Mouse (Mus musculus): ENCODE results near the gene Stx4a. TPM values are rescaled to one million over a fixed set of nuclear protein-coding genes. Genes with fewer than 3 reads are reported as not detected.
"Not testable (repeated sequence)": the region's sequence is repeated elsewhere in the genome, so short reads cannot be mapped to it uniquely, and the experiment has no call there.

Gene Stx4a
- polyA plus RNA-seq, 1 experiment from 2014 or later, result 24.6 TPM

- Histone ChIP-seq H3K36me3 (replicated peaks) (peaks cover 67% of the 10 kb centered on the region), H3K9me3 (0 out of 2 replicates have a peak, but pooled peaks cover 4% of the 10 kb centered on the region), H3K27ac (no peak overlapping the region), H3K4me1 (peaks cover 24% of the 10 kb centered on the region), H3K4me3 (peak overlapping the region; percentile 12; the same call in 1 of the 2 replicates), H3K27me3 (ENCODE audit: poor library complexity, severe bottlenecking) (no peaks in the 10 kb centered on the region)
- no peak for DNase-seq (ENCODE audit: extremely low spot score, low spot score)
- WGBS, result 97% methylated on average over 9 of the region's 9 CpGs
Observed at GRCm38 (mm10) chr7:127879301-127879700, 55.2 kb downstream of the Stx4a start.

- no peak overlapping the region for H3K27ac ChIP-seq
- 90% methylated on average over 12 of the region's 12 CpGs for WGBS
- DNase-seq (ENCODE audit: extremely low spot score, low spot score), result no peak
- H3K27me3 ChIP-seq (ENCODE audit: poor library complexity, severe bottlenecking), result no peaks in the 10 kb centered on the region
- peaks cover 28% of the 10 kb centered on the region for H3K4me1 ChIP-seq
- no peak overlapping the region for H3K4me3 ChIP-seq
- H3K9me3 ChIP-seq, result 0 out of 2 replicates have a peak, but pooled peaks cover 4% of the 10 kb centered on the region
- H3K36me3 ChIP-seq (replicated peaks), result peaks cover 78% of the 10 kb centered on the region
Observed at GRCm38 (mm10) chr7:127880431-127880830, 56.3 kb downstream of the Stx4a start.

DNA sequence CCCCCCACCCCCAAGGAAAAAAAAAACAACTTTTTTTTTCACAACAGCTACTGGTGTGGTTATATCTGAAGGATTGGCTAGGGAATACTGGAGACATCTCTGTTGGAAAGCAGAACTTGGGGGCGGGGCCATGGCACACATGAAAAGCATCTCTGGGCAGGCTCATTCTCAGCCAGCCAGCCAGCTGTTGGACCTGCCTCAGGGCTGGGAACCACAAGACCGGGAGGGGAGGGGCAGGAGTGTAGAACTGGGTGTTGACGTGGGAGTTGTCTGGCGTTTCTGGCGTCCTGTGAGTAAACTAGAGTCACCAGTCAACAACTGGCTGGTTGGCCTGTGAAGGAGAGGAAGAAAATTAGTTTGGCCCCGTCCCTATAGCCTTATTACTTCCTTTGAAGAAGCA lies 61.9 kb downstream of the Stx4a start:
- peaks cover 100% of the 10 kb centered on the region for H3K36me3 ChIP-seq (replicated peaks)
- no peak for DNase-seq (ENCODE audit: extremely low spot score, low spot score)
- H3K9me3 ChIP-seq, result no peaks in the 10 kb centered on the region
- no peaks in the 10 kb centered on the region for H3K27me3 ChIP-seq (ENCODE audit: poor library complexity, severe bottlenecking)
- H3K4me1 ChIP-seq, result peaks cover 19% of the 10 kb centered on the region
- H3K4me3 ChIP-seq, result no peak overlapping the region
- WGBS, result 84% methylated on average over 6 of the region's 6 CpGs
- no peak overlapping the region for H3K27ac ChIP-seq

DNA sequence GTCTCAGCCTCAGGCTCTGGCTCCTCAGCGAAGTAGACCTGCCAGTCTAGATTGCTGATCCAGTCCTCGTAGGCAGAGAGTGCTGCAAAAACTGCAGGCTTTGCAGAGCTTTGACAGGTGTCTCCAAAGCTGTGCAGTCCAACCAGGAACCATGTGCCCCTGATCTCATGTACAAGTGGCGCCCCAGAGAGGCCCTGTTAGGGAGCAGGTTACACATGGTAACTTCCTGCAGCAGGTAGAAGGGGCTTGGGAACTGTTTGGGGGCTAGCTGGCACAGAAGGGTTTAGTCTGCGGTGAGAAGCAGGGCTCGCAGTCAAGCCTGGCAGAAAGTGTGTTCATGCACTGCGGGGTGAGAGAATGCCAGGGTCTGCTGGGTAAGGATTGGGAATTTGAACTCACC lies 62.5 kb downstream of the Stx4a start:
- DNase-seq (ENCODE audit: extremely low spot score, low spot score), result no peak
- WGBS, result 92% methylated on average over 6 of the region's 6 CpGs
- H3K36me3 ChIP-seq (replicated peaks), result peaks cover 98% of the 10 kb centered on the region

GRCm38 (mm10) chr7:127887191-127887590 lies 63.1 kb downstream of the Stx4a start:
- H3K27me3 ChIP-seq (ENCODE audit: poor library complexity, severe bottlenecking), result no peaks in the 10 kb centered on the region
- 93% methylated on average over 8 of the region's 8 CpGs for WGBS
- DNase-seq (ENCODE audit: extremely low spot score, low spot score), result no peak
- H3K36me3 ChIP-seq (replicated peaks), result peaks cover 98% of the 10 kb centered on the region
- peaks cover 19% of the 10 kb centered on the region for H3K4me1 ChIP-seq
- H3K27ac ChIP-seq, result no peak overlapping the region
- H3K4me3 ChIP-seq, result no peak overlapping the region
- H3K9me3 ChIP-seq, result no peaks in the 10 kb centered on the region

More for the DNA sequence above, 62.5 kb downstream of the Stx4a start:
- Histone ChIP-seq H3K4me3 (no peak overlapping the region), H3K27ac (no peak overlapping the region), H3K27me3 (ENCODE audit: poor library complexity, severe bottlenecking) (no peaks in the 10 kb centered on the region), H3K4me1 (peaks cover 19% of the 10 kb centered on the region), H3K9me3 (no peaks in the 10 kb centered on the region)

- peaks cover 98% of the 10 kb centered on the region for H3K36me3 ChIP-seq (replicated peaks)
- 89% methylated on average over 3 of the region's 3 CpGs for WGBS
- peaks cover 15% of the 10 kb centered on the region for H3K4me1 ChIP-seq
- no peaks in the 10 kb centered on the region for H3K27me3 ChIP-seq (ENCODE audit: poor library complexity, severe bottlenecking)
- no peaks in the 10 kb centered on the region for H3K9me3 ChIP-seq
- no peak for DNase-seq (ENCODE audit: extremely low spot score, low spot score)
- no peak overlapping the region for H3K27ac ChIP-seq
- H3K4me3 ChIP-seq, result no peak overlapping the region
Observed at GRCm38 (mm10) chr7:127887781-127888180, 63.7 kb downstream of the Stx4a start.

DNA sequence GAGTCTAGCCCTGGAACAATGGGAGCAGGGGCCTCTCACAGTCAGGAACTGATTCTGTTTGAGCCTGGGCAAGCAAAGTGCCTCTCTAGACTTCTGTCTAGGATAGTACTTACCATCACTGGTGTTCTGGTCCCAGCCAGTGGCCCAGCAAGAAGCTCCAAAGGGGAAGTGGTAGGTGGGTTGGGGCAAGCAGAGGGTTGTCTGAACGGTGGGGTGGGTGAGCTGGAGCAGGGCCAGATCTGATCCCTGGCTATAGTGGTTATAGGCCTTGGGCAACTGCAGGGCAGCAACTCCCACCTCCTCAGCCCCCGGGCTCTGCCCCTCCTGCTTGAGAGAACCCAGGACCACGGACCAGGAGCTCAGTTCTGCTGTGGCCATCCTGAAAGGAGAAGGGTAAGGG lies 64.7 kb downstream of the Stx4a start:
- Histone ChIP-seq H3K4me1 (peaks cover 13% of the 10 kb centered on the region), H3K36me3 (replicated peaks) (peaks cover 97% of the 10 kb centered on the region), H3K9me3 (no peaks in the 10 kb centered on the region), H3K27me3 (ENCODE audit: poor library complexity, severe bottlenecking) (no peaks in the 10 kb centered on the region), H3K27ac (no peak overlapping the region), H3K4me3 (no peak overlapping the region)
- DNase-seq (ENCODE audit: extremely low spot score, low spot score), result no peak
- 81% methylated on average over 3 of the region's 3 CpGs for WGBS

GRCm38 (mm10) chr7:127890798-127891197 lies 66.7 kb downstream of the Stx4a start, which contains the start of gene Prss53:
Gene Prss53 (minus strand): TSS chr7:127890970.
- no peak for DNase-seq (ENCODE audit: extremely low spot score, low spot score)
- peaks cover 78% of the 10 kb centered on the region for H3K36me3 ChIP-seq (replicated peaks)
- H3K27me3 ChIP-seq (ENCODE audit: poor library complexity, severe bottlenecking), result no peaks in the 10 kb centered on the region
- WGBS, result 29% methylated on average over 4 of the region's 4 CpGs
- H3K4me3 ChIP-seq, result no peak within 1 kb of the TSS
- H3K27ac ChIP-seq, result no peak within 1 kb of the TSS
- no peaks in the 10 kb centered on the region for H3K9me3 ChIP-seq
- H3K4me1 ChIP-seq, result peaks cover 19% of the 10 kb centered on the region

DNA sequence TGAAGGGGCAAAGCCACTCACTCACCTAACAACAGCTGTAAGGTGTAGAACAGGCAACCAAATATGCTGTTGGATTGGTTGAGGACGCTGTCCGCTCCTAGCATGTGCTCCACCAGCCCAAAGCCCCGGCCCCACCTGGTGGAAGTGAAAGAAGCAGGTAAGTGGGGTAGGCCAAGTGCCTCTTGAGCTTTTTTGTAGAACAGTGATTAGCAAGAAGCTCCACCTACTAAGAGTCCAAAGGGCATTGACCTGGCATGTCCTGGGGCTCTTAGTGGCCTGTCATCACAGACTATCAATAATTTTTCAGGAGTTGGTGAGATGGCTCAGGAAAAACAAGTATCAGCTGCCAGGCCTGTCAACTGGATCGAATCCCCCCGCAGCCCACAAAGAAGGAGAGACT lies 70.4 kb downstream of the Stx4a start:
- Histone ChIP-seq H3K4me3 (peak overlapping the region; percentile 60), H3K27me3 (ENCODE audit: poor library complexity, severe bottlenecking) (no peaks in the 10 kb centered on the region), H3K9me3 (no peaks in the 10 kb centered on the region), H3K36me3 (replicated peaks) (peaks cover 41% of the 10 kb centered on the region), H3K4me1 (peaks cover 19% of the 10 kb centered on the region), H3K27ac (no peak overlapping the region)
- no peak for DNase-seq (ENCODE audit: extremely low spot score, low spot score)
- 93% methylated on average over 5 of the region's 5 CpGs for WGBS

DNA sequence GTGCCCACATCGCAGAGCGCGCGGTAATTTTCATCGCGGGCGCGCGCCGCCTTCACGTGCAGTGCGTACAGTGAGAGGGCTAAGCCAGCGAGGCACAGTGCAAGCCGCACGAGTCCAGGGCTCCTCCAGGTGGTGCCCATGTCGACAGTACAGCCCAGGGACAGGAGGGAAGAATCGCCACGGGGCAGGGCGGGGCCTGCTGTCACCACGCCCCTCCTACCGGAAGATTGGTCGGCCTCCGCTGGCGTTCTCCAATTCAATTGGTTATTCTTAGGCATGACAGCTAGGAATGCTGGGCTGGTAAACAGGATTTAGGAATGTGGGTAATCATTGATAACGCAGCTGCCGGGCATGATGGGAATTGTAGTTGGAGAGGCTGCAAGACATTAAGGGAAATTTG lies 71.3 kb downstream of the Stx4a start, which contains the start of the genes Gm21974 and Vkorc1:
TSS of gene Gm21974 (minus strand) at position 13 of the 400 bp plus-strand sequence.
TSS of gene Vkorc1 (minus strand) at position 176 of the 400 bp plus-strand sequence.
- Histone ChIP-seq H3K27me3 (ENCODE audit: poor library complexity, severe bottlenecking) (no peaks in the 10 kb centered on the region), H3K4me3 (peak within 1 kb of the TSS; percentile 60), H3K36me3 (replicated peaks) (peaks cover 31% of the 10 kb centered on the region), H3K9me3 (no peaks in the 10 kb centered on the region), H3K27ac (peak within 1 kb of the TSS; percentile 78), H3K4me1 (peaks cover 19% of the 10 kb centered on the region)
- WGBS, result under 1% methylated on average over 26 of the region's 26 CpGs
- peak; percentile 90 for DNase-seq (ENCODE audit: extremely low spot score, low spot score)

- WGBS, result 70% methylated on average over 7 of the region's 7 CpGs
- Histone ChIP-seq H3K4me1 (peaks cover 19% of the 10 kb centered on the region), H3K27ac (0 out of 2 replicates have a peak overlapping the region, but pooled peaks have one; percentile 78), H3K36me3 (replicated peaks) (peaks cover 27% of the 10 kb centered on the region), H3K4me3 (peak overlapping the region; percentile 60)
- not testable (repeated sequence) for H3K27me3 ChIP-seq (ENCODE audit: poor library complexity, severe bottlenecking); H3K9me3 ChIP-seq; DNase-seq (ENCODE audit: extremely low spot score, low spot score)
Observed at GRCm38 (mm10) chr7:127895891-127896290, 71.8 kb downstream of the Stx4a start.

GRCm38 (mm10) chr7:127896384-127896783 lies 72.3 kb downstream of the Stx4a start:
- no peaks in the 10 kb centered on the region for H3K27me3 ChIP-seq (ENCODE audit: poor library complexity, severe bottlenecking)
- H3K27ac ChIP-seq, result no peak overlapping the region
- peaks cover 19% of the 10 kb centered on the region for H3K4me1 ChIP-seq
- no peaks in the 10 kb centered on the region for H3K9me3 ChIP-seq
- peaks cover 23% of the 10 kb centered on the region for H3K36me3 ChIP-seq (replicated peaks)
- 61% methylated on average over 13 of the region's 13 CpGs for WGBS
- no peak overlapping the region for H3K4me3 ChIP-seq
- DNase-seq (ENCODE audit: extremely low spot score, low spot score), result peak; percentile 50

DNA sequence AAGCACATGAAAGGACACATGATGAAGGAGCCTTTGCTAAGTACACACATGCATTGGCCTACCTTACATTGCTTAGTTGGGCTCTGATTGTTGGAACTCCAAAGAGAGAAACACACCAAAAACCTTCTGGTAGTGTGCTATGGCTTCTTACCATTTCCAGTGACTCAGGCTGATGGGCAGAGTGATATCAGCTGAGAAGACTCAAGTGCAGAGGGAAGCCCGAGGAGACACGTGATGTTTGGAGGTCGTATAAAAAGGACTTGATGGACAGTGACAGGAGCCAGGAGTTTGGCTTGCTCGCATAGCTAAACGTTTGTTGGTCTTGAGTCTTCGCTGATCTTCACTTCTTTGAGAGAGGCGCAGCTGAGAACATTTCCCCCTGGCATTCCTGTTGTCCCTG lies 73.4 kb downstream of the Stx4a start:
- peaks cover 12% of the 10 kb centered on the region for H3K36me3 ChIP-seq (replicated peaks)
- DNase-seq (ENCODE audit: extremely low spot score, low spot score), result no peak
- WGBS, result 92% methylated on average over 7 of the region's 7 CpGs
- H3K4me1 ChIP-seq, result peaks cover 19% of the 10 kb centered on the region
- H3K27me3 ChIP-seq (ENCODE audit: poor library complexity, severe bottlenecking), result no peaks in the 10 kb centered on the region
- H3K27ac ChIP-seq, result no peak overlapping the region
- H3K4me3 ChIP-seq, result no peak overlapping the region
- no peaks in the 10 kb centered on the region for H3K9me3 ChIP-seq
